Mouse (Mus musculus) left cerebral cortex, adult 9 months (tissue): ENCODE measurements at regions not wholly inside any gene's neighbourhood (a gene's known extent, or its start where the extent isn't known, plus 50 kb on each side); places are given as distances from the start of the nearest gene placed in this dataset.

ENCODE experiments used
- DNase-seq, 2 experiments: peaks; one replicate each; pipeline ENCODE4 v3.0.0; 2022; ENCODE audit warnings: low spot score in 2 of 2

DNA sequence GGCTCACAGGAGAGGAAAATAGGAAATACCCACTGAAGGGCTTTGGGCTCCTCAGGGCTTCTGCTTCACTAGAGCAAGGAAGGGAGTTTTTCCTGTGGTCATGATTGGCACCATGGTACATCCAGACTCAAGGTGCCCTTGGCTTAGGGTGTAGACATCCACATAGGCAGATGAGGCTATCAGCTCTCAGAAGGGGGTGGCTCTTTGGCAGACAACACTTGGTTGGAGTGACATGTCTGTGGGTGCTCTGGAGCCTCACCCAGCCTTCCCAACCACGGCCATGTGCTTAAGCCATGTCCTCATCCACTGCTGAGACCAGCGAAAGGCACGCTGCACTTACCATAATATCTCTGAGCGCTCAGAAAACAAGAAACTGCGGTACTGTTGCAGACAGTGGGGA, 77.8 kb upstream of the 1700025G04Rik start:
- no peak for DNase-seq

- DNase-seq = peak in 1 of 2 experiments; percentile 57
Observed at GRCm38 (mm10) chr1:152165490-152165905, 75.6 kb upstream of the 1700025G04Rik start.

GRCm38 (mm10) chr1:152164843-152165489, 75.0 kb upstream of the 1700025G04Rik start:
- no peak for DNase-seq

GRCm38 (mm10) chr1:152164212-152164611, 74.3 kb upstream of the 1700025G04Rik start:
- no peak for DNase-seq

DNA sequence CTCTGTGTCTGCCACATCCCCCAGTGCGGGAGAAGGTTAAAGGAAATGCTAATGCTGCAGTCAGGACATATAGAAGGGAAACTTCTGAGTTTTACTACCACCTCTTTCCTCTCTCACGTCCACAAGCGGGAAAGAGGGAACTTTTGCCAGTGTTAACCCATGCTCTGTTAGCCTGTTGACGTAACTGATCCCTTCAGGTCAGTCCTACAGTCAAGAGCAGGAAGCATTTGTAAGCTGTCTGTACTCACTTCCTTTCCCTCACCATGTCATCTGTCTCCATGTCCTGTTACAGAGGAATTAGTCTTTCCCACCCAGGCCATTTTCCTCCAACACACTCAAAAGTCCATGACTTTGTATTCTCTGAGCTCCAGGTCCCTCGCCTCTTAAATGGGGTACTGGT, 62.5 kb upstream of the 1700025G04Rik start:
- DNase-seq = no peak

GRCm38 (mm10) chr1:152148731-152149130, 58.8 kb upstream of the 1700025G04Rik start:
- DNase-seq = no peak

GRCm38 (mm10) chr1:152140175-152140574, 50.2 kb upstream of the 1700025G04Rik start:
- DNase-seq = no peak
